Mouse (Mus musculus) erythroblast, embryonic 14.5 days (primary cell): ENCODE measurements at regions not wholly inside any gene's neighbourhood (a gene's known extent, or its start where the extent isn't known, plus 50 kb on each side); places are given as distances from the start of the nearest gene placed in this dataset.
A peak's percentile ranks its signal among the peaks of the same experiment; 100 is the strongest.

Source experiments
- H3K27me3 ChIP-seq: 2 replicates; pipeline ENCODE4 v1.6.1; 2012; ENCODE audit warnings: inconsistent platforms; ENCODE audit not compliant: control insufficient read depth
- H3K36me3 ChIP-seq: 2 replicates; pipeline ENCODE4 v1.6.1; 2012; ENCODE audit warnings: mild to moderate bottlenecking, inconsistent platforms; ENCODE audit not compliant: control insufficient read depth
- H3K4me1 ChIP-seq: 2 replicates; pipeline ENCODE4 v1.6.1; 2012; ENCODE audit warnings: inconsistent platforms; ENCODE audit not compliant: control insufficient read depth
- H3K4me3 ChIP-seq: replicated peaks from 2 replicates; pipeline ENCODE3; 2012; ENCODE audit warnings: moderate library complexity, mild to moderate bottlenecking, inconsistent platforms
- H3K9me3 ChIP-seq: 2 replicates; pipeline ENCODE4 v1.6.1; 2012; ENCODE audit warnings: low read length, inconsistent platforms, mixed read lengths; ENCODE audit not compliant: control insufficient read depth
- GATA1 ChIP-seq: IDR thresholded peaks from 2 replicates; pipeline ENCODE4 v1.6.1; 2012; ENCODE audit warnings: low read length, inconsistent platforms, mixed read lengths
- TAL1 ChIP-seq: IDR thresholded peaks from 3 replicates; pipeline ENCODE4 v1.6.1; 2012; ENCODE audit warnings: low read length, inconsistent platforms, mixed read lengths

GRCm38 (mm10) chr3:14952169-14952729, 66.2 kb downstream of the Car2 start:
- Histone ChIP-seq H3K36me3 (no peaks in the 10 kb centered on the region), H3K4me1 (peaks cover 2% of the 10 kb centered on the region; the same call in 1 of the 2 replicates), H3K9me3 (no peaks in the 10 kb centered on the region), H3K27me3 (no peaks in the 10 kb centered on the region), H3K4me3 (no peak overlapping the region)
- TF ChIP-seq TAL1 (no peak), GATA1 (no peak)

DNA sequence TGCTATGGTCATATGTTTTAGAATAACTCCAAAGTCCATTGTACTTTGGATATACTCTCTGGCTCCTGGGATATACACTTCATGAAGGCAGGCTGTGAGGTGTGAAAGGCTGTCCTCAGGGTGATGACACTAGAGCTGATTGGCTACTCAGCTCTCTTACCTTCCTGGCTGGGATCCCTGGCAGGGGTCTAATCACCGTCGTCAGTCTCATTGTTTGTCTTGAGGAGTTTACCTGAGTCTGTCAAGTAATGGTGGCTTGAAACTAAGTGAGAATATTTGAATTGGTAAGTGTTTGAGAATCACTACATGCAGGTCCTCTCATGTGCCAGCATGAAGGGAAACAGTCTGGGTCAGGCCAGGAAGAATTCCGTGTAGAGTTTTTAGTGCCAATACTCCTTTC, 66.9 kb downstream of the Car2 start:
- Histone ChIP-seq H3K4me1 (peaks cover 3% of the 10 kb centered on the region), H3K4me3 (no peak overlapping the region), H3K27me3 (no peaks in the 10 kb centered on the region), H3K36me3 (no peaks in the 10 kb centered on the region), H3K9me3 (no peaks in the 10 kb centered on the region)
- no peak for TF ChIP-seq TAL1
- no peak for TF ChIP-seq GATA1

- Histone ChIP-seq H3K36me3 (no peaks in the 10 kb centered on the region), H3K4me1 (peaks cover 17% of the 10 kb centered on the region), H3K9me3 (no peaks in the 10 kb centered on the region), H3K27me3 (no peaks in the 10 kb centered on the region), H3K4me3 (no peak overlapping the region)
- TF ChIP-seq GATA1: no peak
- no peak for TF ChIP-seq TAL1
Observed at GRCm38 (mm10) chr3:14957481-14957880, 71.4 kb downstream of the Car2 start.

GRCm38 (mm10) chr3:14958277-14958676, 72.2 kb downstream of the Car2 start:
- no peak for TF ChIP-seq GATA1
- no peak for TF ChIP-seq TAL1
- Histone ChIP-seq H3K4me3 (no peak overlapping the region), H3K27me3 (no peaks in the 10 kb centered on the region)

GRCm38 (mm10) chr3:14959586-14959985, 73.5 kb downstream of the Car2 start:
- Histone ChIP-seq H3K9me3 (no peaks in the 10 kb centered on the region), H3K4me3 (no peak overlapping the region), H3K4me1 (peaks cover 24% of the 10 kb centered on the region), H3K27me3 (no peaks in the 10 kb centered on the region), H3K36me3 (no peaks in the 10 kb centered on the region)
- TF ChIP-seq TAL1: no peak
- no peak for TF ChIP-seq GATA1

More at GRCm38 (mm10) chr3:14958277-14958676, 72.2 kb downstream of the Car2 start:
- H3K36me3 ChIP-seq: no peaks in the 10 kb centered on the region
- H3K4me1 ChIP-seq: peaks cover 18% of the 10 kb centered on the region
- no peaks in the 10 kb centered on the region for H3K9me3 ChIP-seq

- TF ChIP-seq TAL1 (no peak), GATA1 (no peak)
- Histone ChIP-seq H3K9me3 (no peaks in the 10 kb centered on the region), H3K4me3 (no peak overlapping the region), H3K27me3 (no peaks in the 10 kb centered on the region), H3K4me1 (peaks cover 19% of the 10 kb centered on the region), H3K36me3 (no peaks in the 10 kb centered on the region)
Observed at GRCm38 (mm10) chr3:14964795-14965194, 78.7 kb downstream of the Car2 start.

GRCm38 (mm10) chr3:14965438-14966044, 79.5 kb downstream of the Car2 start:
- Histone ChIP-seq H3K27me3 (no peaks in the 10 kb centered on the region), H3K9me3 (no peaks in the 10 kb centered on the region), H3K4me3 (peak overlapping the region; percentile 13), H3K36me3 (no peaks in the 10 kb centered on the region), H3K4me1 (peaks cover 19% of the 10 kb centered on the region)
- no peak for TF ChIP-seq GATA1
- TF ChIP-seq TAL1: no peak

GRCm38 (mm10) chr3:14967235-14967634, 81.2 kb downstream of the Car2 start:
- H3K9me3 ChIP-seq: no peaks in the 10 kb centered on the region
- no peak overlapping the region for H3K4me3 ChIP-seq
- TF ChIP-seq TAL1 (no peak), GATA1 (no peak)
- peaks cover 19% of the 10 kb centered on the region for H3K4me1 ChIP-seq
- H3K36me3 ChIP-seq: no peaks in the 10 kb centered on the region
- H3K27me3 ChIP-seq: no peaks in the 10 kb centered on the region

DNA sequence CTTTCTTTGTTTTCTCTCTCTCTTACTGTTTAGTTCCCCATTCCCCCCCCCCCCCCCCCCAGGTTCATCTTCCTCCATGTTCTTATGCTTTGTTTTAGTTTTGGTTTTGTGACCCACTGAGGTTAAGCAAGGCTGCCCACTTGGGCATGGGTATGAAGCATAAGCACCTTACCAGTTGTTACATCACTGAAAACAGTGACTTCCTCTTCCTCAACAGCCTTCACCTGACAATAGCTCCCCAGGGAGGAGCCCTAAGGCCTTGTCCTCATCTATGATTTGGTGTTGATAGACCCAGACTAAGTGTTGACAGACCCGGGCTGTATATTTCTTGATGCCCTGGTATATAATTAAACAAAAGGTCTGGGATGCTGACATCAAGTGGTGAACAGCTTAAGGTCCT, 82.3 kb downstream of the Car2 start:
- no peak overlapping the region for H3K4me3 ChIP-seq
- H3K27me3 ChIP-seq: no peaks in the 10 kb centered on the region
- no peaks in the 10 kb centered on the region for H3K36me3 ChIP-seq
- no peak for TF ChIP-seq TAL1
- TF ChIP-seq GATA1: no peak
- H3K4me1 ChIP-seq: peaks cover 18% of the 10 kb centered on the region
- no peaks in the 10 kb centered on the region for H3K9me3 ChIP-seq

- peaks cover 12% of the 10 kb centered on the region for H3K4me1 ChIP-seq
- no peak overlapping the region for H3K4me3 ChIP-seq
- no peaks in the 10 kb centered on the region for H3K9me3 ChIP-seq
- TF ChIP-seq TAL1: no peak
- no peak for TF ChIP-seq GATA1
- no peaks in the 10 kb centered on the region for H3K36me3 ChIP-seq
- H3K27me3 ChIP-seq: no peaks in the 10 kb centered on the region
Observed at GRCm38 (mm10) chr3:14969698-14970097, 83.6 kb downstream of the Car2 start.
